9 mouse cellular contexts compared by ENCODE assay signal in genomic region chr9:36890552-36890951, GRCm38 (mm10).
DNase-seq lines count a peak whose midpoint lies in the region; ATAC-seq and TF ChIP-seq lines count a peak whose summit lies in the region.
"Had no signal": no experiment of that assay in that cellular context is flagged by ENCODE, and none has a peak within 500 bp of the region (broad histone marks: within the 10 kb centered on the region; RNA-seq: fewer than 3 reads in every experiment).

No protein-coding gene starts in this region.

- H3K4me3 ChIP-seq in kidney, adult 2 months (ENCODE audit: insufficient read depth, low read depth, low read length) = no peak overlapping the region
- H3K4me3 ChIP-seq in kidney, embryonic 14.5 days (ENCODE audit: low read length) = no peak overlapping the region
- peak overlapping the region; percentile 25; the same call in 1 of the 2 replicates for H3K4me3 ChIP-seq in ES-Bruce4 (ENCODE audit: low read depth, low read length)
- no peak overlapping the region for H3K4me3 ChIP-seq in embryonic fibroblast, embryonic 13.5 days (ENCODE audit: insufficient read depth, low read length)
- H3K4me3 ChIP-seq in limb, embryonic 11.5 days (ENCODE audit: low read depth, low read length) = no peak overlapping the region
- H3K4me3 ChIP-seq: hindbrain, embryonic 15.5 days; neural tube, embryonic 13.5 days had no signal

- H3K4me2 ChIP-seq in kidney, embryonic 14.5 days (replicated peaks; ENCODE audit: low read depth, low read length) = no peak overlapping the region
- no peak overlapping the region for H3K4me2 ChIP-seq in limb, embryonic 11.5 days (ENCODE audit: low read depth, severe bottlenecking)
- H3K4me2 ChIP-seq: hindbrain, embryonic 15.5 days; neural tube, embryonic 13.5 days had no signal

- DNase-seq in kidney, adult 2 months = peak; percentile 3
- peak; percentile 68 for DNase-seq in adipocyte (ENCODE audit: low spot score)
- DNase-seq in limb, embryonic 11.5 days (ENCODE audit: low spot score) = peak; percentile 79
- peak; percentile 66 to 71 for DNase-seq in right cerebral cortex, adult 2 months (ENCODE audit: low spot score in 2 of 2)

- peak; percentile 56 for TF ChIP-seq CTCF in kidney, adult 2 months (conservative IDR thresholded peaks at IDR 0.05; ENCODE audit: insufficient read depth, insufficient read length, low read depth, low read length)
- TF ChIP-seq CTCF in ES-Bruce4 (IDR thresholded peaks at IDR 0.05; ENCODE audit: low read depth, low read length) = peak; percentile 61
- TF ChIP-seq CTCF in embryonic fibroblast, embryonic 13.5 days (IDR thresholded peaks at IDR 0.05; ENCODE audit: borderline replicate concordance, insufficient read depth, low read length) = peak; percentile 35; the same call in 1 of the 2 replicates

- WGBS in kidney, adult 2 months = 43% methylated on average over 4 of the region's 4 CpGs
- 28% methylated on average over 4 of the region's 4 CpGs for WGBS in kidney, embryonic 14.5 days
- WGBS in limb, embryonic 11.5 days = 34% methylated on average over 4 of the region's 4 CpGs

- H3K4me1 ChIP-seq in kidney, adult 2 months (ENCODE audit: control insufficient read depth, insufficient read depth, low read length) = no peaks in the 10 kb centered on the region
- H3K4me1 ChIP-seq in kidney, embryonic 14.5 days (ENCODE audit: control insufficient read depth, insufficient read depth, low read length) = no peaks in the 10 kb centered on the region
- H3K4me1 ChIP-seq in ES-Bruce4 (ENCODE audit: control insufficient read depth, insufficient read depth, low read length) = no peaks in the 10 kb centered on the region
- no peaks in the 10 kb centered on the region for H3K4me1 ChIP-seq in embryonic fibroblast, embryonic 13.5 days (ENCODE audit: control insufficient read depth, insufficient read depth, low read length)
- no peaks in the 10 kb centered on the region for H3K4me1 ChIP-seq in limb, embryonic 11.5 days (ENCODE audit: control insufficient read depth, insufficient read depth, low read length)
- H3K4me1 ChIP-seq: hindbrain, embryonic 15.5 days; neural tube, embryonic 13.5 days had no signal

- no peaks in the 10 kb centered on the region for H3K27me3 ChIP-seq in kidney, adult 2 months (replicated peaks; ENCODE audit: control insufficient read depth, insufficient read depth, low read length)
- no peaks in the 10 kb centered on the region for H3K27me3 ChIP-seq in kidney, embryonic 14.5 days (ENCODE audit: control insufficient read depth, insufficient read depth, low read length)
- no peaks in the 10 kb centered on the region for H3K27me3 ChIP-seq in ES-Bruce4 (ENCODE audit: control insufficient read depth, insufficient read depth, low read length, poor library complexity, severe bottlenecking)
- H3K27me3 ChIP-seq in limb, embryonic 11.5 days (ENCODE audit: control insufficient read depth, insufficient read depth, low read length) = no peaks in the 10 kb centered on the region
- H3K27me3 ChIP-seq: hindbrain, embryonic 15.5 days; neural tube, embryonic 13.5 days had no signal

- no peak overlapping the region for H3K27ac ChIP-seq in kidney, adult 2 months (ENCODE audit: insufficient read depth, low read depth, low read length)
- no peak overlapping the region for H3K27ac ChIP-seq in kidney, embryonic 14.5 days (ENCODE audit: low read depth, low read length)
- H3K27ac ChIP-seq in ES-Bruce4 (ENCODE audit: insufficient read depth, low read length) = no peak overlapping the region
- no peak overlapping the region for H3K27ac ChIP-seq in embryonic fibroblast, embryonic 13.5 days (ENCODE audit: insufficient read depth, low read length)
- no peak overlapping the region for H3K27ac ChIP-seq in limb, embryonic 11.5 days (replicated peaks; ENCODE audit: low read depth, low read length)
- H3K27ac ChIP-seq: hindbrain, embryonic 15.5 days; neural tube, embryonic 13.5 days had no signal

- H3K9me3 ChIP-seq in kidney, embryonic 14.5 days (ENCODE audit: control insufficient read depth, low read length) = no peaks in the 10 kb centered on the region
- H3K9me3 ChIP-seq in ES-Bruce4 (replicated peaks; ENCODE audit: control insufficient read depth, insufficient read depth, low read length, poor library complexity, severe bottlenecking) = no peaks in the 10 kb centered on the region
- H3K9me3 ChIP-seq in limb, embryonic 11.5 days (ENCODE audit: control insufficient read depth, low read length) = no peaks in the 10 kb centered on the region
- H3K9me3 ChIP-seq: hindbrain, embryonic 15.5 days; neural tube, embryonic 13.5 days had no signal

- TF ChIP-seq POLR2A in kidney, adult 2 months (IDR thresholded peaks at IDR 0.05; ENCODE audit: low read depth, low read length) = no peak
- TF ChIP-seq POLR2A in ES-Bruce4 (IDR thresholded peaks at IDR 0.05; ENCODE audit: insufficient read depth, low read length) = no peak
- TF ChIP-seq POLR2A in embryonic fibroblast, embryonic 13.5 days (IDR thresholded peaks at IDR 0.05; ENCODE audit: low read depth, low read length) = no peak

- no peak for TF ChIP-seq EP300 in ES-Bruce4 (IDR thresholded peaks at IDR 0.05; ENCODE audit: insufficient read depth, low read depth, low read length)

- no peak for ATAC-seq in kidney, embryonic 14.5 days (ENCODE audit: low FRiP score, low TSS enrichment)
- peak; percentile 51; the same call in 1 of the 2 replicates for ATAC-seq in limb, embryonic 11.5 days (ENCODE audit: insufficient number of reproducible peaks, low FRiP score, low TSS enrichment, low read depth)

- no peaks in the 10 kb centered on the region for H3K36me3 ChIP-seq in kidney, adult 2 months (ENCODE audit: control insufficient read depth, insufficient read depth, low read length)
- no peaks in the 10 kb centered on the region for H3K36me3 ChIP-seq in kidney, embryonic 14.5 days (ENCODE audit: control insufficient read depth, insufficient read depth, low read length)
- H3K36me3 ChIP-seq in ES-Bruce4 (ENCODE audit: control insufficient read depth, insufficient read depth, low read length, poor library complexity, severe bottlenecking) = no peaks in the 10 kb centered on the region
- H3K36me3 ChIP-seq in limb, embryonic 11.5 days (ENCODE audit: control insufficient read depth, insufficient read depth, low read length) = no peaks in the 10 kb centered on the region

- H3K9ac ChIP-seq in kidney, embryonic 14.5 days (ENCODE audit: low read depth, low read length) = no peak overlapping the region
- no peak overlapping the region for H3K9ac ChIP-seq in ES-Bruce4 (ENCODE audit: low read depth, poor library complexity, severe bottlenecking)
- H3K9ac ChIP-seq in limb, embryonic 11.5 days (ENCODE audit: low read length) = no peak overlapping the region
- H3K9ac ChIP-seq: hindbrain, embryonic 15.5 days; neural tube, embryonic 13.5 days had no signal

Comparison
In these comparisons a context has a peak if more than half of its experiments do, and no peak if none do; other contexts are left out.
1. DNase-seq: peak in every context shown above with its lines; median percentile 79 in limb, embryonic 11.5 days; 68 in right cerebral cortex, adult 2 months; 68 in adipocyte; 3 in kidney, adult 2 months.